Mouse (Mus musculus): ENCODE measurements at regions not wholly inside any gene's neighbourhood (a gene's known extent, or its start where the extent isn't known, plus 50 kb on each side); places are given as distances from the start of the nearest gene placed in this dataset.

GRCm38 (mm10) chr8:57213982-57214930 lies 106.5 kb upstream of the Hand2 start:
- TF ChIP-seq CTCF (IDR thresholded peaks at IDR 0.05; ENCODE audit: insufficient read depth, low read length) (no peak), POLR2A (IDR thresholded peaks at IDR 0.05; ENCODE audit: borderline replicate concordance, extremely low read depth, low read depth, low read length) (no peak)
